Mouse (Mus musculus) midbrain, embryonic 11.5 days (tissue): Measurements from ENCODE around the gene Snx3. TPM values are rescaled to one million over a fixed set of nuclear protein-coding genes. Genes with fewer than 3 reads are reported as not detected.

Experiments used
- ATAC-seq: fragments of 200-750 bp; cut with Nextera tagmentation; 2 replicates; pipeline ENCODE4 v1.8.0; 2017; ENCODE audit warnings: moderate TSS enrichment, moderate library complexity; ENCODE audit not compliant: low FRiP score
- DNase-seq: peaks from one replicate; pipeline ENCODE4 v3.0.0; 2015; ENCODE audit warnings: low spot score; ENCODE audit errors: missing footprints
- H3K27ac ChIP-seq: fragments of 300-500 bp; sonication (generic); 2 replicates; pipeline ENCODE4 v1.5.1; 2014; ENCODE audit warnings: low read depth, low read length
- H3K27me3 ChIP-seq: fragments of 300-500 bp; sonication (generic); 2 replicates; pipeline ENCODE4 v1.6.1; 2014; ENCODE audit warnings: mild to moderate bottlenecking, low read length, moderate library complexity, mixed read lengths; ENCODE audit not compliant: control insufficient read depth, insufficient read depth
- H3K36me3 ChIP-seq: fragments of 300-500 bp; sonication (generic); 2 replicates; pipeline ENCODE4 v1.6.1; 2014; ENCODE audit warnings: mild to moderate bottlenecking, low read length, moderate library complexity, mixed read lengths; ENCODE audit not compliant: control insufficient read depth, insufficient read depth
- H3K4me1 ChIP-seq: fragments of 300-500 bp; sonication (generic); 2 replicates; pipeline ENCODE4 v1.6.1; 2014; ENCODE audit warnings: low read length; ENCODE audit not compliant: control insufficient read depth, insufficient read depth
- H3K4me2 ChIP-seq: fragments of 300-500 bp; sonication (generic); 2 replicates; pipeline ENCODE4 v1.6.1; 2014; ENCODE audit warnings: mild to moderate bottlenecking, moderate library complexity
- H3K4me3 ChIP-seq: fragments of 300-500 bp; sonication (generic); 2 replicates; pipeline ENCODE4 v1.5.1; 2014; ENCODE audit warnings: low read depth, low read length
- H3K9ac ChIP-seq: fragments of 300-500 bp; sonication (generic); 2 replicates; pipeline ENCODE4 v1.6.1; 2014; ENCODE audit warnings: low read length
- H3K9me3 ChIP-seq: fragments of 300-500 bp; sonication (generic); 2 replicates; pipeline ENCODE4 v1.6.1; 2016; ENCODE audit warnings: low read length; ENCODE audit not compliant: control insufficient read depth
- WGBS: fragments of 180-500 bp; shearing (Covaris S2); extraction: QIAGEN DNeasy Blood & Tissue Kit; methylation state at CpG from one replicate; pipeline ENCODE4 v1.1.7; 2014; 5-methylcytosine and 5-hydroxymethylcytosine counted together
- polyA plus RNA-seq: library from polyadenylated mRNA; unstranded; fragments of >200 nt; fragmentation: Nextera tagmentation; extraction: Ambion mirVana; gene quantifications from 2 replicates; pipeline ENCODE4 v1.2.1, GENCODE M21; 2014

Gene Snx3
- polyA plus RNA-seq = 234 and 248 TPM in 2 replicates

GRCm38 (mm10) chr10:42501775-42502348, at the start of gene Snx3:
TSS of gene Snx3 (plus strand) at chr10:42502030.
- Histone ChIP-seq H3K27me3 (no peaks in the 10 kb centered on the region), H3K9ac (peak within 1 kb of the TSS; percentile 91), H3K4me1 (peaks cover 4% of the 10 kb centered on the region), H3K27ac (peak within 1 kb of the TSS; percentile 87), H3K9me3 (no peaks in the 10 kb centered on the region), H3K36me3 (no peaks in the 10 kb centered on the region), H3K4me3 (peak within 1 kb of the TSS; percentile 87), H3K4me2 (peak within 1 kb of the TSS; percentile 79)
- peak; percentile 97 for ATAC-seq
- peak; percentile 99 for DNase-seq
- WGBS = under 1% methylated on average over 68 of the region's 68 CpGs

DNA sequence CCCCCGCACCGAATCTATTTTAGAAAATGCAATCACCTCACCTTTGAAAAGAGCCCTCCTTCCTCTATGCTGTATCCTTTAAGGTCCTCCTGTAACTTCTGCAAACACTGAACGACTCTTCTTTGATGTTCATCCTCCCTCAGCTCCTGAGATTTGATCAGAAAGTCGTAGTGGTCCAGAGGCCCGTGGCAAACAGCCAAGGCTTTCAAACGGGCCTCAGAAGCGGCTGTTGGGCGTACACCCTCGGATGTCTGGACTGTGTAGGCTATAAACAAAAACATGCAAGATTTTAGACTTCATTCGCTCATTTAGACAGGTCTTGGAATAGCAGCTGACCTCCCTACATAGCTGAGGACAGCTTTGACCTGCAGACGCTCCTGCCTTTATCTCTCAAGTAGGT, 47.6 kb upstream of the Snx3 start:
- ATAC-seq (no peak), DNase-seq (no peak)
- no peaks in the 10 kb centered on the region for H3K9me3 ChIP-seq
- H3K36me3 ChIP-seq = no peaks in the 10 kb centered on the region
- no peaks in the 10 kb centered on the region for H3K27me3 ChIP-seq
- H3K27ac ChIP-seq = no peak overlapping the region
- 91% methylated on average over 11 of the region's 11 CpGs for WGBS
- H3K4me2 ChIP-seq = no peak overlapping the region
- no peak overlapping the region for H3K9ac ChIP-seq
- no peak overlapping the region for H3K4me3 ChIP-seq
- H3K4me1 ChIP-seq = no peaks in the 10 kb centered on the region

- no peaks in the 10 kb centered on the region for H3K36me3 ChIP-seq
- 88% methylated on average over 6 of the region's 6 CpGs for WGBS
- DNase-seq (no peak), ATAC-seq (no peak)
- H3K9me3 ChIP-seq = no peaks in the 10 kb centered on the region
- no peaks in the 10 kb centered on the region for H3K27me3 ChIP-seq
- H3K4me3 ChIP-seq = no peak overlapping the region
- H3K9ac ChIP-seq = no peak overlapping the region
- no peak overlapping the region for H3K27ac ChIP-seq
- H3K4me2 ChIP-seq = no peak overlapping the region
- no peaks in the 10 kb centered on the region for H3K4me1 ChIP-seq
These were observed 47.1 kb upstream of the Snx3 start for GRCm38 (mm10) chr10:42454690-42455089.

DNA sequence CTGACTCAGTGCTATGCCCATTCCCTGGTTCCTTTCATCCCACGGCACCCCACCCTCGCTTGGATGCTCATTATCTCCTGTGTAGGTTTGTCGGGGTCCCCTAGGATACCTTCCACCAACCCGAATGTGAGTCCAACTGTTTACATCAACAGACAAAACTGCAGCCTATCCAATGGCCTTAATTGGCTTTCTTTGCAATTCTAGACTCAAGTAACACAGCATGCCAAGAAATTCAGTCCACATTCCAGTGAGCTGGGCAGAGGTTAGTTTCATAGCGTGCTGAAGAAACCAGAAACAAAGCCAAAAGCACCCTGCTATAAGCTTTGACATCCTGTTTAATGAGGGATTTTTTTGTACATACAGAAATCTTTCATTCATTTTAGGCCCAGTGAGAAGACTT, 45.8 kb upstream of the Snx3 start:
- DNase-seq (no peak), ATAC-seq (no peak)
- Histone ChIP-seq H3K36me3 (no peaks in the 10 kb centered on the region), H3K9ac (no peak overlapping the region), H3K4me1 (no peaks in the 10 kb centered on the region), H3K9me3 (no peaks in the 10 kb centered on the region), H3K27ac (no peak overlapping the region), H3K27me3 (no peaks in the 10 kb centered on the region), H3K4me3 (no peak overlapping the region), H3K4me2 (no peak overlapping the region)
- 87% methylated on average over 5 of the region's 5 CpGs for WGBS

- H3K4me2 ChIP-seq = no peak overlapping the region
- no peaks in the 10 kb centered on the region for H3K27me3 ChIP-seq
- no peaks in the 10 kb centered on the region for H3K36me3 ChIP-seq
- no peak overlapping the region for H3K4me3 ChIP-seq
- no peak for DNase-seq
- ATAC-seq = no peak
- H3K4me1 ChIP-seq = no peaks in the 10 kb centered on the region
- no peak overlapping the region for H3K27ac ChIP-seq
- WGBS = 86% methylated on average over 9 of the region's 9 CpGs
- no peaks in the 10 kb centered on the region for H3K9me3 ChIP-seq
- H3K9ac ChIP-seq = no peak overlapping the region
These were observed 44.2 kb upstream of the Snx3 start for GRCm38 (mm10) chr10:42457557-42458191.

GRCm38 (mm10) chr10:42464224-42464623, 37.6 kb upstream of the Snx3 start:
- DNase-seq = no peak
- WGBS = 56% methylated on average over 5 of the region's 5 CpGs
- H3K9me3 ChIP-seq = no peaks in the 10 kb centered on the region
- H3K27me3 ChIP-seq = no peaks in the 10 kb centered on the region
- no peaks in the 10 kb centered on the region for H3K36me3 ChIP-seq
- no peak for ATAC-seq
- no peak overlapping the region for H3K4me3 ChIP-seq
- H3K4me1 ChIP-seq = no peaks in the 10 kb centered on the region
- H3K4me2 ChIP-seq = no peak overlapping the region
- no peak overlapping the region for H3K27ac ChIP-seq
- no peak overlapping the region for H3K9ac ChIP-seq

DNA sequence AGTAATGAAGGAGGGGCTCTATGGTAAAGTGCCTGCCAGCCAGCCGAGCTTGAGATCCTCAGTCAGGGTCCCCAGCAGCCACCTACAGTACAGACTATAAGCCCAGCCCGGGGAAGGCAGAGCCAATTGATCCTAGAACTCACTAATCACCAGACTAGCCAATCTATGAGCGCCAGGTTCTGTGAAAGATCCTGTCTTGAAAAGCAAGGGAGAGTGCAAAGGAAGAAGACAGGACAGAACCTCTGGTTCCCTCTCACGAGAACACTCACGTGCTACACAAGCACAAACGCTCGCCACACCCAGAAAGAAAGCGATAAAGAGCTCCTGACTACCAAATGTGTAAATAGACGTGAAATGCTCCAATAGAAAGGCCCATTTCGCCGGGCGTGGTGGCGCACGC, 37.0 kb upstream of the Snx3 start:
- 78% methylated on average over 14 of the region's 14 CpGs for WGBS
- ATAC-seq = no peak
- Histone ChIP-seq H3K9me3 (no peaks in the 10 kb centered on the region), H3K4me2 (no peak overlapping the region), H3K4me1 (no peaks in the 10 kb centered on the region), H3K27me3 (no peaks in the 10 kb centered on the region), H3K4me3 (no peak overlapping the region), H3K36me3 (no peaks in the 10 kb centered on the region), H3K27ac (no peak overlapping the region), H3K9ac (no peak overlapping the region)
- DNase-seq = peak; percentile 83

DNA sequence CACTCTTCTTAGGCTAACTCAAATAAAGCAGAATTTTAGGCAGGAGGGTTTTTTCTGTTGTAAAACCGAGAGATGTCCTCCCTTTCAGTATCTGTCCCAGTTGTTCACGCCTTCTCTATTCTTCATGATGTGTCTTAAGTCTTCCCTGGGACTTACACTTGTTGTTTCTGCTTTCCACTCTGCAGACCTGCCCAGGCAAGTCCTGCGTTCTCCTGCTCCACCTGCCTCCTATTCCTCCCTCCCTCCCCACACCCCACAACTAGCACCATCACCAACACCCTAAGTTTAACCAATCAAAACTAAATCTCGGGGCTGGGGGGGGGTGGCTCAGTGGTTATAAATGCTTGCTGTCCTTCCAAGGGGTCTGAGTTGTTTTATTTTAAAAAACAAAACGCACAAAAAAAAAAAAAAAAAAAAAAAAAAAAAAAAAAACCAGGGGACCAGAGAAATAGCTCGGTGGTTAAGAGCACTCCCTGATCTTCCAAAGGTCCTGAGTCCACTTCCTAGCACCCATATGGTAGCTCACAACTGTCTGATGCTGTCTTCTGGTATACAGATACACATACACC, 26.8 kb upstream of the Snx3 start:
- peaks cover 9% of the 10 kb centered on the region; the same call in 1 of the 2 replicates for H3K4me1 ChIP-seq
- H3K9ac ChIP-seq = no peak overlapping the region
- no peak for ATAC-seq
- H3K9me3 ChIP-seq = peaks cover 2% of the 10 kb centered on the region; the same call in 1 of the 2 replicates
- H3K27ac ChIP-seq = no peak overlapping the region
- H3K4me3 ChIP-seq = no peak overlapping the region
- no peak overlapping the region for H3K4me2 ChIP-seq
- no peak for DNase-seq
- 86% methylated on average over 6 of the region's 6 CpGs for WGBS
- H3K27me3 ChIP-seq = no peaks in the 10 kb centered on the region
- no peaks in the 10 kb centered on the region for H3K36me3 ChIP-seq

DNA sequence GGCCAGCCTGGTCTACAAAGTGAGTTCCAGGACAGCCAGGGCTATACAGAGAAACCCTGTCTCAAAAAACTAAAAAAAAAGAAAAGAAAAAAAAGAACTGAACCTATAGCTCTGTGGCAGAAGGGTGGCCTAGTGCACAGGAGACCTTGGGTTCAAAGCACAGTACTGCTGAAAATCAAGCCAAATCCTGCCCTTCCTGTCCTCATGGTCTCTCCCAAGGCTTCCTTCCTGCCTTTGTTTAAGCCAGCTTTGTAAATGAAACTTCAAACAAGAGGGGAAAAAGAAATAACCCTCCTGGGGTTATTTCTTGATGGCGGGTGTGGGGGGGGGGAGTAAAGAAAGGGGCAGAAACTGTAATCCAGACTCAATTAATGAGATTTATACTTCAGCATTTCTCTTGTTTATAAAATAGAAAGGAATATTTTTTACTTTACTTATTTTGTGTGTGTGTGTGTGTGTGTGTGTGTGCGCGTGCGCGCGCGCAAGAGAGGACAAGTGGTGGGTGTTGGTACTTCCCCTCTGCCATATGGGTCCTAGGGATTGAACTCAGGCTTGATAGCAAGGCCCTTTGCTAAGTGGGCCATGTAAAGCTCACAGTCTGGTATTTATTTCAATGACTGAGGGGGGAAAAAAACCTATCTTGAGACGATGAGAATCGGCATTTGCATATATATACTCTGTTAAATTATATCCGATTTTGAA, 24.9 kb upstream of the Snx3 start:
- Histone ChIP-seq H3K4me3 (no peak overlapping the region), H3K9ac (no peak overlapping the region), H3K27ac (no peak overlapping the region), H3K9me3 (peaks cover 2% of the 10 kb centered on the region; the same call in 1 of the 2 replicates), H3K4me2 (no peak overlapping the region), H3K27me3 (no peaks in the 10 kb centered on the region), H3K36me3 (no peaks in the 10 kb centered on the region), H3K4me1 (peaks cover 9% of the 10 kb centered on the region; the same call in 1 of the 2 replicates)
- no peak for ATAC-seq
- WGBS = 94% methylated on average over 10 of the region's 10 CpGs
- no peak for DNase-seq
